Mouse (Mus musculus) lung, adult 2 months (tissue): Measurements from ENCODE around the gene Csrnp1. TPM values are rescaled to one million over a fixed set of nuclear protein-coding genes. Genes with fewer than 3 reads are reported as not detected.

Experiments
- DNase-seq: peaks from one replicate; pipeline ENCODE4 v3.0.0; 2022
- H3K4me1 ChIP-seq: fragments of 200-500 bp; 2 replicates; pipeline ENCODE4 v1.6.1; 2011; ENCODE audit warnings: low read length; ENCODE audit not compliant: control insufficient read depth, insufficient read depth
- H3K4me3 ChIP-seq: fragments of 200-500 bp; replicated peaks from 2 replicates; pipeline ENCODE3; 2011; ENCODE audit warnings: low read depth, mild to moderate bottlenecking, control low read depth, low read length; ENCODE audit errors: extremely low read depth
- CTCF ChIP-seq: fragments of 200-500 bp; IDR thresholded peaks from 2 replicates; pipeline ENCODE4 v1.5.1; 2011; ENCODE audit warnings: mild to moderate bottlenecking, low read length, control low read depth; ENCODE audit not compliant: insufficient read depth
- POLR2A ChIP-seq: fragments of 200-500 bp; IDR thresholded peaks from 2 replicates; pipeline ENCODE4 v1.6.1; 2011; ENCODE audit warnings: low read depth, mild to moderate bottlenecking, control low read depth, low read length, borderline replicate concordance; ENCODE audit errors: extremely low read depth
- WGBS: fragments of 180-500 bp; shearing (Covaris S2); methylation state at CpG from one replicate; pipeline ENCODE4 v1.1.7; 2018; 5-methylcytosine and 5-hydroxymethylcytosine counted together
- polyA plus RNA-seq: library from polyadenylated mRNA; depleted of rRNA; stranded (reverse); fragments of >200 nt; gene quantifications from 2 replicates; pipeline ENCODE4 v1.2.3, GENCODE M21; 2012

Gene Csrnp1
- polyA plus RNA-seq, 1 experiment, result 53.3 TPM

- no peak for TF ChIP-seq CTCF
- no peak for TF ChIP-seq POLR2A
- 67% methylated on average over 7 of the region's 7 CpGs for WGBS
- no peaks in the 10 kb centered on the region; the same call in 1 of the 2 replicates for H3K4me1 ChIP-seq
- DNase-seq, result no peak
- no peak overlapping the region for H3K4me3 ChIP-seq
Measured at GRCm38 (mm10) chr9:120009226-120009841, 24.9 kb upstream of the Csrnp1 start.

DNA sequence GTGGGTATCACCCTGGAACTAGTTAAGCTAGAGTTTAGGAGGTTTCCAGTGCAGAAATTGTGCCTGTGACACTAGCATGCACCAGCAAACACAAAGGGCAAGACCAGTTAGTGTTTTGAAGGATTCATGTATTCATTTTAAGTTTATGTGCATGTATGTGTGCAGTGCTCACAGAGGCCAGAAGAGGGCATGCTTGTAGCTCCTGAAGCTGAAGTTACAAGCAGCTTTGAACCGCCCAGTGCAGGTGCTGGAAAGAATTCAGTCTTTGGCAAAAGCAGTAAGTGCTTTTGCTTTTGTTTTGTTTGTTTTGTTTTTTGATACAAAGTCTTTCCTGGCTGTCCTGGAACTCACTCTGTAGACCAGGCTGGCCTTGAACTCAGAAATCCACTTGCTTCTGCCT, 23.4 kb upstream of the Csrnp1 start:
- no peak for TF ChIP-seq POLR2A
- no peak for TF ChIP-seq CTCF
- DNase-seq, result no peak
- WGBS, result 93% methylated on average over 1 of the region's 1 CpGs
- no peaks in the 10 kb centered on the region; the same call in 1 of the 2 replicates for H3K4me1 ChIP-seq
- no peak overlapping the region for H3K4me3 ChIP-seq

- no peak for TF ChIP-seq CTCF
- no peak for TF ChIP-seq POLR2A
- no peak for DNase-seq
- 60% methylated on average over 3 of the region's 3 CpGs for WGBS
- H3K4me1 ChIP-seq, result peaks cover 5% of the 10 kb centered on the region
- H3K4me3 ChIP-seq, result no peak overlapping the region
Measured at GRCm38 (mm10) chr9:120005936-120006335, 21.5 kb upstream of the Csrnp1 start.

DNA sequence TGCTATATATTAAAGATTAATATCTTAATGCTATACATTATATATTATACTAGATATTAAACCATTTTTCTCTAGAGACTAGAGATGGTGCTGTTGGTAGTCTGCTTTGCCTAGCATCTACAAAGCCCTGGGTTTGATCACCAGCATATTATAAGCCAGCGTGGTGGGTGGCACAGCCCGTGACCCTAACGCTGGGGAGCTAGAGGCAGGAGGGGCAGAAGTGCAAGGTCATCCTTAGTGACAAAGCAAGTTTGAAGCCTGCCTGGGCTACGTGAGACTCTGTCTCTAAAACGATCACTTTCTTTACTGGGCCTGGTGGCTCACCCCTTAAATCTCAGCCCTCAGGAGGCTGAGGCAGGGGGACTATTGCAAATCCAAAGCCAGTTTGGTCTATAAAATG, 18.4 kb upstream of the Csrnp1 start:
- TF ChIP-seq CTCF (no peak), POLR2A (no peak)
- H3K4me1 ChIP-seq, result peaks cover 8% of the 10 kb centered on the region
- no peak overlapping the region for H3K4me3 ChIP-seq
- DNase-seq, result no peak
- 83% methylated on average over 5 of the region's 5 CpGs for WGBS

DNA sequence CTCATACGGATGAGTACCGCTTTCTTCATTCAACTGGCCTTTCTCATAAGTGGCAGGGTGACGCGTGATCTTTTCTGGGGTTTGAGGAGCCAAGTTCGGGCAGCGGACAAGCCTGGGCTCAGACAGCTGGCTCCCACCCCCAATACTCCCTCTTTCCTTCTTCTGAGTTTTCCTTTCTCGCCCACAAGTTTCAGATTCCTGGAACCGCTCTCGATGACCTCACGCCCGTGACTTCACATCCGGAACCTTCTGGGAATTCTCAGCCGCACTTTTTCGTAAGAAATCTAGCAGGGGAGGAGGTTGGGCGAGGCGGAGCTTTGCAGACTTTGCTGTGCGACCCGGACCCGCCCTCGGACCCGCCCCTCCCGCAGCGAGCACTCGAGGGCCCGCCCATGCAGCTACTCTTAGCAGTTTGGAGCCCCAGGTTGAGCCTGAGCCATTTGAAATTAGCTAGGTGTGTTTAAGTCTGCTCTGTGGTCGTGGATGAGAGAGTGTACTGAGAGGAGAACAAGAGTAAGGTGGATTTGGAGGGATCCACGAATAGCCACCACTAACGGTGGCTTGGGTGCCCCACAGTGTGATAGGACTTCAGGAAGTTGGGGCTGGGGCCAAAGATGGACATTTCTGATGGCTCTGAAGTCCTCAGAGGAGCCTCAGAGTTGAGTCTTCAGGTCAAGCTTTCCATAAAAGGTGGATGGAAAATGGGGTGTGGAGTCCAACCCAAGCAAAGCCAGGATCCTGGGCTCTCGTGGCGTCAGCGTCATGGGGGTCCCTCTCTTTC, 17.7 kb upstream of the Csrnp1 start:
- Histone ChIP-seq H3K4me1 (peaks cover 8% of the 10 kb centered on the region), H3K4me3 (peak overlapping the region; percentile 75)
- DNase-seq, result peak; percentile 94
- 9% methylated on average over 31 of the region's 31 CpGs for WGBS
- TF ChIP-seq CTCF (no peak), POLR2A (peak; percentile 59; the same call in 1 of the 2 replicates)

GRCm38 (mm10) chr9:120000761-120001160, 16.3 kb upstream of the Csrnp1 start:
- 70% methylated on average over 5 of the region's 5 CpGs for WGBS
- Histone ChIP-seq H3K4me3 (no peak overlapping the region), H3K4me1 (peaks cover 8% of the 10 kb centered on the region)
- no peak for DNase-seq
- TF ChIP-seq POLR2A (no peak), CTCF (no peak)

DNA sequence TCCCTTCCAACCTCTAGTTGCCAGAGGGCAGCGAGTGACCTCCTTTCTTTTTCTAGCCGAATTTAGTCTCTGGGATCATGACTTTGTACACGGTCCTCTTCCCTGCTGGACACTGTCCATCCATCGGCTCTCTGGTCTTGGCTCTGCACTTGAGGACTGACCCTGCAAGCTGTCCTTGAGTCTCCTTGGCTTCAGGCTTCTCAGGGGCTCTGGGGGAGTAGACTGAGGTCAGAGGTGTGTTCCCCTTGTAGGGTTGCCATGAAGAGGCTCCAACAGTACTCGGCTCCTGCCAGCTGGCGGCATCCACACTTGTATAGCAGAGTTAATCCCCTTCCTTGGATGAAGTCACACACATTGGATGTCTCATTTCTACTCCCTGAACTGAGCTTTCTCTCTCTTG, 15.2 kb upstream of the Csrnp1 start:
- no peak overlapping the region for H3K4me3 ChIP-seq
- no peak for TF ChIP-seq CTCF
- peaks cover 8% of the 10 kb centered on the region for H3K4me1 ChIP-seq
- WGBS, result 62% methylated on average over 6 of the region's 6 CpGs
- no peak for DNase-seq

DNA sequence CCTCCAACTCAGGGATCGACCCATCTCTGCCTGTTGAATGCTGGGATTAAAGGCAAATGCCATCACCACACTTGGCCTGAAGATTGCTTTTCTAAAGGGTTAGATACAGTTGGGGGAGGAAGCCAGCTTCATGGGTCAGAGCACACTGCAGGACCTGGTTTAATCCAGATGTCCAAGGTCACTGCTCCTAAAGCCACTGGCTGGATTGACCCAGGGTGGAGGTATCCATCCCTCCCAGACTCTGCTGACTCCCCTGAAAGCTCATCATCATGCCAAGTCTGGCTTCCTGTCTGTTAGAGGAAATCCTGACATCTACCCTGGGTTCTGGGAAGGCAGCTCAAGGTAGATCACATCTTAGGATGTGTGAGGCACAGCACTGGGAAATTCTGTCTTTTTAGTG, 14.3 kb upstream of the Csrnp1 start:
- H3K4me1 ChIP-seq, result peaks cover 8% of the 10 kb centered on the region
- DNase-seq, result no peak
- WGBS, result 89% methylated on average over 1 of the region's 1 CpGs
- no peak for TF ChIP-seq POLR2A
- no peak for TF ChIP-seq CTCF
- H3K4me3 ChIP-seq, result no peak overlapping the region

DNA sequence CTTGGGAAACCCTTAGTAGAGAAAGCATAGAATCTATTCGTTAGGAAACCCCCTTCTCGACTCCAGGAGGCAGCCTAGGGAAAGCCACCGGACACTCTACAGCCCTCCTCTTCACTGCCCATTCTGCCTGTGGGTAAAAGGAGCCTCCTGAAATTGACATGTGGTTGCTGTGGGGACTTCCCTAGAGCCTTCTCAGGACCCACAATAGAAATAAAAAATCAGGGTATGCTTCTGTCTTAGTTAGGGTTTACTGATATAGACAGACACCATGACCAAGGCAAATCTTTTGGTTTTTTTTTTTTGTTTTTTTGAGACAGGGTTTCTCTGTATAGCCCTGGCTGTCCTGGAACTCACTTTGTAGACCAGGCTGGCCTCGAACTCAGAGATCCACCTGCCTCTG, 11.6 kb upstream of the Csrnp1 start:
- Histone ChIP-seq H3K4me3 (no peak overlapping the region), H3K4me1 (0 out of 2 replicates have a peak, but pooled peaks cover 3% of the 10 kb centered on the region)
- no peak for DNase-seq
- 78% methylated on average over 4 of the region's 4 CpGs for WGBS
- TF ChIP-seq CTCF (no peak), POLR2A (no peak)

GRCm38 (mm10) chr9:119994207-119994606, 9.7 kb upstream of the Csrnp1 start:
- no peak for DNase-seq
- H3K4me1 ChIP-seq, result no peaks in the 10 kb centered on the region
- no peak overlapping the region for H3K4me3 ChIP-seq
- TF ChIP-seq POLR2A (no peak), CTCF (no peak)
- WGBS, result 56% methylated on average over 7 of the region's 7 CpGs
